Comparison of ENCODE assay signal across 17 mouse cellular contexts in genomic region chr12:102784899-102785592, GRCm38 (mm10). TPM values are rescaled to one million over a fixed set of nuclear protein-coding genes. Genes with fewer than 3 reads are reported as not detected.
"Had no signal": no experiment of that assay in that cellular context is flagged by ENCODE, and none has a peak within 500 bp of the region (broad histone marks: within the 10 kb centered on the region; RNA-seq: fewer than 3 reads in every experiment).

No protein-coding gene starts in this region.

- H3K27ac ChIP-seq: intestine, embryonic 15.5 days; limb, embryonic 12.5 days; lung, embryonic 15.5 days; macrophage; midbrain, embryonic 13.5 days; stomach, postnatal 0 days had no signal

- H3K4me1 ChIP-seq: intestine, embryonic 15.5 days; limb, embryonic 12.5 days; lung, embryonic 15.5 days; midbrain, embryonic 13.5 days had no signal

- H3K4me2 ChIP-seq: intestine, embryonic 15.5 days; limb, embryonic 12.5 days; lung, embryonic 15.5 days; midbrain, embryonic 13.5 days had no signal

- DNase-seq: kidney, adult 8-10 months; kidney, postnatal 25 days; lung, postnatal 14 days; right cerebral cortex, adult 18-20 months had no signal

- H3K4me3 ChIP-seq: intestine, embryonic 15.5 days; limb, embryonic 12.5 days; lung, embryonic 15.5 days; midbrain, embryonic 13.5 days had no signal

- H3K9me3 ChIP-seq: intestine, embryonic 15.5 days; limb, embryonic 12.5 days; lung, embryonic 15.5 days; midbrain, embryonic 13.5 days had no signal

- ATAC-seq: intestine, embryonic 15.5 days; midbrain, embryonic 13.5 days had no signal

- H3K27me3 ChIP-seq: intestine, embryonic 15.5 days; limb, embryonic 12.5 days; lung, embryonic 15.5 days; midbrain, embryonic 13.5 days had no signal

- H3K9ac ChIP-seq: intestine, embryonic 15.5 days; limb, embryonic 12.5 days; lung, embryonic 15.5 days; midbrain, embryonic 13.5 days had no signal

RNA-seq across cellular contexts. Expression of gene Gm28051, which starts 27.5 kb away (rescaled TPM):
- total RNA-seq: left cerebral cortex, postnatal 36 days; liver, adult 2 months had no signal
- polyA plus RNA-seq: intestine, embryonic 15.5 days; kidney, embryonic 16.5 days; limb, embryonic 12.5 days; liver, adult 2 months; liver, embryonic 16.5 days; lung, embryonic 15.5 days; macrophage; midbrain, embryonic 13.5 days; midbrain, postnatal 0 days; neural tube, embryonic 14.5 days; stomach, postnatal 0 days; urinary bladder, adult 2 months had no signal
